Mouse (Mus musculus) thymus, adult 2 months (tissue): ENCODE results near the gene Atg7. TPM values are rescaled to one million over a fixed set of nuclear protein-coding genes. Genes with fewer than 3 reads are reported as not detected.

ENCODE experiments used
- DNase-seq: peaks from one replicate; pipeline ENCODE4 v3.0.0; 2021
- H3K27ac ChIP-seq: fragments of 200-500 bp; 2 replicates; pipeline ENCODE4 v1.5.1; 2012; ENCODE audit warnings: low read length, control low read depth; ENCODE audit not compliant: control insufficient read depth, insufficient read depth
- H3K27me3 ChIP-seq: fragments of 200-500 bp; 2 replicates; pipeline ENCODE4 v1.6.1; 2012; ENCODE audit warnings: mild to moderate bottlenecking, low read length, moderate library complexity, mixed read lengths; ENCODE audit not compliant: control insufficient read depth, insufficient read depth
- H3K36me3 ChIP-seq: fragments of 200-500 bp; 2 replicates; pipeline ENCODE4 v1.6.1; 2012; ENCODE audit warnings: mild to moderate bottlenecking, low read length, moderate library complexity; ENCODE audit not compliant: control insufficient read depth, insufficient read depth
- H3K4me1 ChIP-seq: fragments of 200-500 bp; replicated peaks from 2 replicates; pipeline ENCODE4 v1.6.1; 2012; ENCODE audit warnings: low read length; ENCODE audit not compliant: control insufficient read depth, insufficient read depth
- H3K4me3 ChIP-seq: fragments of 200-500 bp; 2 replicates; pipeline ENCODE4 v1.5.1; 2012; ENCODE audit warnings: mild to moderate bottlenecking, low read length, control low read depth, moderate library complexity; ENCODE audit not compliant: control insufficient read depth, insufficient read depth
- CTCF ChIP-seq: fragments of 200-500 bp; IDR thresholded peaks from 2 replicates; pipeline ENCODE4 v1.5.1; 2012; ENCODE audit warnings: mild to moderate bottlenecking, control low read depth, low read length, moderate library complexity, borderline replicate concordance; ENCODE audit not compliant: control insufficient read depth, poor library complexity, insufficient read depth; ENCODE audit errors: extremely low read depth
- POLR2A ChIP-seq: fragments of 200-500 bp; IDR thresholded peaks from 2 replicates; pipeline ENCODE4 v1.6.1; 2012; ENCODE audit warnings: mild to moderate bottlenecking, low read length, control low read depth, moderate library complexity; ENCODE audit not compliant: control insufficient read depth, poor library complexity, insufficient read depth; ENCODE audit errors: extremely low read depth
- WGBS: fragments of 180-500 bp; shearing (Covaris S2); methylation state at CpG from one replicate; pipeline ENCODE4 v1.1.7; 2018; 5-methylcytosine and 5-hydroxymethylcytosine counted together
- polyA plus RNA-seq: library from polyadenylated mRNA; depleted of rRNA; stranded (reverse); fragments of >200 nt; gene quantifications from 2 replicates; pipeline ENCODE4 v1.2.3, GENCODE M21; 2012

The Atg7 gene
- polyA plus RNA-seq, 1 experiment, result 18.2 TPM

DNA sequence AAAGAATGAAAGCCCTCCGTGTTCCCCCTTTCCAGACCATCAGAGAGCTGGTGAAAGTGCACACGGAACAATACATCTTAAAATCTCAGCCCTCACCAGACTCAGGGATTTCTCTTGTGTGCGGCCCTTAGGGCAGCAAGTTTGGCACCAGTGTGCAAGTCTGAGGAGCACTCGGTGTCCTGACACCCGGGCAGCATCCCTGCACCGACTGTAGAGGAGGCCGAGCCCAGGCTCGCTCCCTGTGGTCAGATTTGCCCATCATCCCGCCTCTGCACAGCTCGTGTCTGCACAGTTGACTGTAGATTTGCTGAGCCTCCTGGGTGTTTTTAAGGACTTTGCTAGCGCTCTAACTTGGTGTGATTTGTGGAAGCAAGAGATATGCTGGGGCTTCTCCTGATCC lies 94.3 kb downstream of the Atg7 start:
- Histone ChIP-seq H3K36me3 (no peaks in the 10 kb centered on the region), H3K4me3 (no peak overlapping the region), H3K4me1 (peaks cover 2% of the 10 kb centered on the region; the same call in 1 of the 2 replicates), H3K27ac (no peak overlapping the region), H3K27me3 (no peaks in the 10 kb centered on the region)
- 94% methylated on average over 11 of the region's 11 CpGs for WGBS
- TF ChIP-seq CTCF (no peak), POLR2A (no peak)
- no peak for DNase-seq

DNA sequence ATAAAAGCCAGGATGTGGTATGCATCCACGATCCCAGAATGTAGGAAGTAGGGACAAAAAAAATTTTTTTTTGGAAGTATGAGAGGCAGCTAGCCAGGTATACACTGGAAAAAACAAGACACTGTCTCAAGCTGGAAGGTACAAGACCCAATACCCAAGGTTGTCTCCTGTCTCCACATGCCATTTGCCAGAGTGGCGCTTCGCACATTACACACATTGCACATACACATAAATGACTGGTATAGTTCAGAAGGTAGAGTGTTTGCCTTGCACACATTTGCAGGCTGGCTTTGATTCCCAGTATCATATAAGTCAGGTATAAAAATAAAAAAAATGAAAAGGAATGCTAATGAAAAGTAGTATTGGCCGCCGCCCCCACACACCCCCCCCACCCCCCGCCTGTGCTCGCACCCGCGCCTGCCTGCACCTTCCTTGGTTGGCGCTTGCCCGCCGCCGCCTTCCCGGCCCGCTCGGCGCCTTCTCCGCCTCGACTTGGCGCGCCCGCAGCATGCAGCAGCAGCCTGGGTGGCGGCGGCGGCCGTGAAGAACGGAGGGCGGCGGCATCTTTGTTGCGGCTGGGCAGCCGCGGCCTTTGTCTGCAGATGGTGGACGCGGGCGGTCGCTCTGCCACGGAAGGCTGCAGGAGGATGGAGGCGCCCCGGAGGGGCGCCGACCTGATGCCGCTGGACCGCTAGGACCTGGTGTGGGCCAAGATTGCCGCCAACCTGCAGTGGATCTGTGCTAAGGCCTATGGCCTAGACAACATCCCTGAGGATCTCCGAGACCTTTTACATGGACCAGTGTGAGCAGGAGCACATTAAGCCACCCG lies 95.2 kb downstream of the Atg7 start:
- no peak for TF ChIP-seq CTCF
- TF ChIP-seq POLR2A, result no peak
- H3K27me3 ChIP-seq, result no peaks in the 10 kb centered on the region
- WGBS, result 89% methylated on average over 46 of the region's 46 CpGs
- H3K4me3 ChIP-seq, result no peak overlapping the region
- H3K36me3 ChIP-seq, result no peaks in the 10 kb centered on the region
- H3K4me1 ChIP-seq, result peaks cover 4% of the 10 kb centered on the region; the same call in 1 of the 2 replicates
- no peak for DNase-seq
- H3K27ac ChIP-seq, result no peak overlapping the region

DNA sequence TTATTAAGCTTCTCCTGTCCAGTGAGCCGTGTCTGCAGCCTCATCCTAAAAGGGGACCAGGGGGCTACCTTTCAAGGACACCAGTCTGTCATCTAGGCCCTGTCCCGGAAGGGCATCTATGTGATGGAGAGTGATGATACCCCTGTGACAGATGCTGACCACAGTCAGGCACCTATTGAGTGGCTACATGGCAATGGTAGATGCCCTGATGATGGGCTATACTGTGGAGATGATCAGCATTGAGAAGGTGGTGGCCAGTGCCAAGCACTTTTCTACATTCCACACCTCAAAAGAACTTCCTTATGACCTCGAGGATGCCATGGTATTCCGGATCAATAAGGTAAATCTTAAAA lies 95.8 kb downstream of the Atg7 start:
- no peaks in the 10 kb centered on the region for H3K36me3 ChIP-seq
- no peak overlapping the region for H3K27ac ChIP-seq
- TF ChIP-seq POLR2A (no peak), CTCF (no peak)
- no peaks in the 10 kb centered on the region for H3K27me3 ChIP-seq
- H3K4me1 ChIP-seq, result peaks cover 4% of the 10 kb centered on the region; the same call in 1 of the 2 replicates
- DNase-seq, result no peak
- H3K4me3 ChIP-seq, result no peak overlapping the region
- 96% methylated on average over 4 of the region's 4 CpGs for WGBS

DNA sequence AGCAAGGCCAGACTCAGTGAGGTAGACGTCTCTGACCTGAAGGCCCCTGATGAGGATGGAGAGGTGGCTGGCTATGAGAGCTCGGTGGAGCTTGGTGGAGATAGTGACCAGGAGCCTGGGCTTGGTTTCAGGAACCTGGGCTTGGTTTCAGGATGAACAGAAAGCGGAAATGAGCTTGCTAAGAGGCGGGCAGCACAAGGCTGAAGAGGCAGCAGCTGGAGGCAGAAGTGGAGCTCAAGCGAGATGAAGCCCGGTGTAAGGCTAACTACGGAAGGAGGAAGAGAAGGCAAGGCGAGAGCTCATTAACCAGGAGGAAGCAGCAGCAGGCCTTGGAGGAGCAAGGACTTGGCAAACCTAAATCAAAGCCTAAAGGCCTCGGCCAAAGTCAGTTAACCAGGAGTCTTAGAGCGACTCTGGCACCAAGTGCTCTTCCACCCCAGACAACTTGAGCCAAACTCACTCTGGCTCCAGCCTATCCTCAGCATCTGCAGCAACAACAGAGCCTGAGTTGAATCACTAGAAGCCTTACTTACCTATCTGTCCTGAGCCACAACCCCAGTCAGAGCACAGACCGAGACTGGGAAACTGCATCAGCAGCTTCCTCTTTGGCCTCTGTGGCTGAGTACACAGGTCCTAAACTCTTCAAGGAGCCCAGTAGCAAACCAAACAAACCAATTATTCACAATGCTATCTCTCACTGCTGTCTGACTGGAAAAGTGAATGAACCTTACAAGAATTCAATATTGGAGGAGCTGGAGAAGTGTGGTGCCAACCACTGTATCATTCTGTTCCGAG lies 99.5 kb downstream of the Atg7 start:
- no peaks in the 10 kb centered on the region for H3K27me3 ChIP-seq
- TF ChIP-seq CTCF, result no peak
- TF ChIP-seq POLR2A, result no peak
- H3K27ac ChIP-seq, result no peak overlapping the region
- H3K4me3 ChIP-seq, result no peak overlapping the region
- no peaks in the 10 kb centered on the region for H3K36me3 ChIP-seq
- H3K4me1 ChIP-seq, result peaks cover 9% of the 10 kb centered on the region
- 60% methylated on average over 12 of the region's 12 CpGs for WGBS
- DNase-seq, result no peak

DNA sequence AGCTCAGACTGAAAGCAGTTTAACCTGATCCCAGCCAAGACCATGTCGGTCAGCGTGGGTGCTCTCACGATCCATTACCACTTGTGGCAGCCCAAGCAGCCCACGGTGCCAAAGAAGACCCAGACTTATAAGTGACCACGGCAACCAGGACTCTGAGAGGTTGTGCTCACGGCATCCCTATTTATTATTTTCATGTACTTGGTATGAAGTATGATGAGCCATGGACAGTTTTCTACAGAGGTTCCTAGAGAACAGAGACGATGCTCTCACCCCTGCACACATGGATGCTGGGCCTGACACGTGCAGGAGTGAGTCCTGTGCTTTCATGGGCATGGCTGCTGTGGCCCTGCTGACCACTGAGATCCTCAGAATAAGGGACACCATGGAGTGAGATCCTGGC lies 100.2 kb downstream of the Atg7 start:
- Histone ChIP-seq H3K36me3 (no peaks in the 10 kb centered on the region), H3K4me1 (peaks cover 9% of the 10 kb centered on the region), H3K27me3 (no peaks in the 10 kb centered on the region), H3K4me3 (no peak overlapping the region), H3K27ac (no peak overlapping the region)
- 97% methylated on average over 8 of the region's 8 CpGs for WGBS
- DNase-seq, result no peak
- TF ChIP-seq POLR2A, result no peak
- no peak for TF ChIP-seq CTCF

DNA sequence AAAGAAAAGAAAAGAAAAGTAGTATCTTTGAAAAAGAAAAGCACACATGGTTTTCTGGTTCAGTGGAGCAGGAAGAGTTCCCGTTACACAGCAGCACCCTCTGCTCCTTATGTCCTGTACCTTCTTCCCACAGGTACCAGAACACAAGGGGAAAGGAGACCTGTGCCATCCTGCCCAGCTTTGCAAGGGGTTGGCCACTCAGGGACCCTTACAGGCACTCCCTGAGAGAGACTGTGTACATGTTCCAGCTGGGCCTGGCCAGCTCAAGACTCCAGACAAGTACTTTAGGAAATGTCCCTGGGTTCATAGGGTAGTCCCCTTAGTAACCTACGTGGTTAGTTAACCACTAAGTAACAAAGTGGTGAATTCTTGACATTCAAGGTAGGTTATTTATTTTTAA lies 100.9 kb downstream of the Atg7 start:
- Histone ChIP-seq H3K4me3 (no peak overlapping the region), H3K27me3 (no peaks in the 10 kb centered on the region), H3K4me1 (peaks cover 9% of the 10 kb centered on the region), H3K27ac (no peak overlapping the region), H3K36me3 (no peaks in the 10 kb centered on the region)
- TF ChIP-seq POLR2A (no peak), CTCF (no peak)
- WGBS, result 93% methylated on average over 2 of the region's 2 CpGs
- DNase-seq, result no peak
